Mouse (Mus musculus) embryo, embryonic 11 days (tissue): Measurements from ENCODE around the gene Ankdd1b.

ENCODE experiments used
- DNase-seq: peaks from one replicate; pipeline ENCODE4 v3.0.0-alpha.2; 2015

Gene Ankdd1b

DNA sequence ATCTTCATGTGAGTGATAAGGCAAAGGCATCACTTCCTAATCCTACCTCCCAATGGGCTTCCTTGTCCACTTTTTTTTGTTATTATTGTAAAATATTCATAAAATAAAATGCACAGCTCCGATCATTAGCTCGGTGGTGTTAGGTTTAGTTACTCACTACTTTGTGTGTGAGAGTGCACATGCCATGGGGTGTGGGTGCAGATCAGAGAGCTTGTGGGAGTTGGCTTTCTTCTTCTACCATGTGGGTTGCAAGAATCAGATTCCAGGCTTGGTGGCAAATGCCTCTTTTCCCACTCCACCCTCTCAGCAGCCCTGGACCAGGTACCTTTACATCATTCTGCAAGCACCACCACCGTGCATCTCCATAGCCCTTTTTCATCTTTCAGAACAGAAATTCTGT, 18.4 kb downstream of the Ankdd1b start:
- no peak for DNase-seq

DNA sequence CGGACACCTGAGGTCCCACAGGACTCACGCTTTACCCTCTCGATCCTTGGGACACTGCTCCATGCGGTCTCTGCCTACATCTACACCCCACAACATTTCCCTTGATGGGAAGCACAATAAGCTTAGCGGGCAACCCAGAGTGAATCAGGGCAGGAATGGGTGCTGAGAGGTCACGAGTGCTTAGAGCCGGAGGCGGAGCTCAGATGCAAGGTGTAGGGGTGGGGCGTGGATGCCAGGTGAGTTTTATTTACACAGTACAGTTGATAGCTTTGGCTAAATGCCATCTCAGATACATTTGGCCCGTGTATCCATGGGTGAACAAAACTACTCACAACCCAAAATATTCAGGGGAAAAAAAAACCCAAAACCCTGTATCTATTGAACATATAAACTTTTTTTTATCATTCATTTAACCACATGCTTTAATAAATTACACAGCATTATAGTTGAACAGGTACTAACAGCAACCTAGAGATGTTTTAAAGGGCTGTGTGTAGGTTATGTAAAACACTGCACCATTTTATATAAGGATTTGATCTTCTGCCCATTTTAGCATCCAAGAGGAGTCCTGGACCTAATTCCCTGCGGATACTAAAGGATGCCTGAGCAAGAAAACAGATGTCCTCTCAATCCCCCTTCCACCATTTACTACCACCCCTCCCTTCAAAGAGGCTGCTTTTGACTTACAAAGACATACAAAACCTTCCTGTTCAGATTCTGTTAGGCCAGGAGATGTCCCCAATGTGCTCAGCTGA, 19.4 kb downstream of the Ankdd1b start:
- DNase-seq, result no peak

DNA sequence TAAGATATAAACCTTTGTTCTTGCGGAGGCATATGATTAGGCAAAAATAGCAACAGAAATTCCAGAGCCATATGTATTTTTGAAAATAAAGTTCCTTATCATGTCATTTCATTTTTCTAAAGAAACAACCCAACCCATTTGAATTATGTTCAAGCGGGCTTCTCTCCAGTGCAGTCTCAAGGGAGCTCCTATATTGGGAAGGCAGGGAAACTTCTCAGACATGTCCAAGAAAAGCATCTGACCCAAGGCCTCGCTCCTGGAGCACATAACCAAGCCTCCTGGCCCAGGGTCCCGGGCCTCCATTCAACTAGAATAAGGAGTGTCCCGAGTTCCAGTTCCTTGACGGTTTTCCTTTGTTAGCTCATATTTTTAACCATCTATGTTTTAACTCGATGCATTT, 20.1 kb downstream of the Ankdd1b start:
- no peak for DNase-seq

DNA sequence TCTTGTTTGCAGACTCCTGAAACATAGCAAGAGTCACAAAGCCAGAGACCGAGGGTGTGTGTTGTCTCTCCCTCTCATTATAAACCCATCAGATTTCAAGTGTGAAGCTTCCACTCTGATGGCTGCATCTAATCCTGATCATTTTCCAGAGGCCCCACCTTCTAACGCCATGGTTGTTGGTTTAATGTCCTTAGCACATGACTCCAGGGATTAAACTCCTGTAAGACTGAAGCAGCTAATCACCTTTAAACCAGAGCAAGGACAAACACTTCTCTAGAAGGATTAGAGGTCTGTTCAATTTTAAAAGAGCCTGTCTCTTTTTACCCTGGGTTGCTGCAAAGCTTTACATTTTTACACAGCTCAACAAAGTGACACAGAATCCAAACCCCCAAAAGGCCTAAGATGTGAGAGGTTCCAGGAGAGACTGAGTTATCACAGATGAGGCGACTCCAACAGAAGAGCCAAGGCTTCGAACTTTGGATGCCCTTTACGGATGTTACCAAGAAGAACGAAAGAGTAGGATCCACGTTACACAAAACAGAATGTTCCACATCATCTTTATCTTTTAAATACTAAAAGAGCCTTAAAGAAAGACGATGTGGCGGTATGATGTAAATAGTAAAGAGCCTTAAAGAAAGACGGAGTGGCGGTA, 20.7 kb downstream of the Ankdd1b start:
- no peak for DNase-seq

DNA sequence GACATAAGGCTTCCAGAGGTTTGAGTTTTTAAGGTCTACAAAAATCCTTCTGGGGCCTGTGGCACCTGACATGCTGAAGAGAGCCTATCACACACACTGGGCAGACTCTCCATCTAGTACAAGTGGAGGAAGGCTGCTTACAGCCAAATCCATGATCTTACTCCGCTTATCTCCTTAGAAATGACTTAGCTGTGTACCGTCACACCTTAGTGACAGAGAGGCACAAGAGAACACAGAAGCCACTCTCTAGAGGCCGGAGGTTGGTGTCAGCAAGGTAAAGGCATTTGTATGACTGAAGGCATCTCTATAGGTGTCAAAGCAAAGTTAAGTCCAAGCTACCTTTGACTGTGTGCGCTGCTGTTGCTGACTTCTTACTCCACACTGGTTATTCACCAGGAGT, 30.6 kb downstream of the Ankdd1b start:
- no peak for DNase-seq

DNA sequence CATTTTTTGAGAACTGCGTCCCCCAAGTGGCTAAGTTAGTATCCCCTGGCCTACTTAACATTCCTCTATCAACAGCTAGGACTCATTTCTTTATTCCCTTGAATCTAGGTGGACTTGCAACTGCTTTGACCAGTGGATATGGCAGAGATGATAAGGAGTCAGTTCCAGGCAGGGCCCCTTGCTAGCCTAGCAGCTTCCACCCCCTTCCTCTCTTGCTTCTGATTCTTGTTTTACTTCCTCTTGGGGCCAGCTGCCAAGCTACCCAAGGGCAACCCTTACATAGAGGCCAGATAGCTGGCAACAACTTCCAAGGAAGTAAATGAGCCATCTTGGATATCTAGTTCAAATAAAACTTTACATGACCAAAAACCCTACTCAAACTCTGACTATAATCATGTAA, 34.1 kb downstream of the Ankdd1b start:
- no peak for DNase-seq

DNA sequence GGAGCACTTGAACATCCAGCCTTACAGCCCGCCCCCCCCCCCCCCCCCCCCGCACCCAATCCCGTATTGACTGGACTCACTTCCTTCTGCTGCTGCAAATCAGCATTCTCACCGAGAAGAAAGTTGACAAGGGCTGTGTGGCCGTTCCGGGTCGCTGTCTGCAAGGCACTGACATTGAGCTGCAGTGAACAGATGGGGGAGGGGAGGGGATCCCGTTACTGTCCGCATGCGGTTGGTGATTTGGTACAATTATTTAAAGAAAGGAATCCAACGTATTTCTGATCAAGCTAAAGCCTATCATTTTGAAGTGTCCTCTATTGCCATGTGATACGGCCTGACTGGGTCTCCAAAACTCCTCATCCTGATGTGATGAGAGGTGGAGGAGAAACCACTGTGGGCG, 35.2 kb downstream of the Ankdd1b start:
- peak; percentile 62 for DNase-seq

DNA sequence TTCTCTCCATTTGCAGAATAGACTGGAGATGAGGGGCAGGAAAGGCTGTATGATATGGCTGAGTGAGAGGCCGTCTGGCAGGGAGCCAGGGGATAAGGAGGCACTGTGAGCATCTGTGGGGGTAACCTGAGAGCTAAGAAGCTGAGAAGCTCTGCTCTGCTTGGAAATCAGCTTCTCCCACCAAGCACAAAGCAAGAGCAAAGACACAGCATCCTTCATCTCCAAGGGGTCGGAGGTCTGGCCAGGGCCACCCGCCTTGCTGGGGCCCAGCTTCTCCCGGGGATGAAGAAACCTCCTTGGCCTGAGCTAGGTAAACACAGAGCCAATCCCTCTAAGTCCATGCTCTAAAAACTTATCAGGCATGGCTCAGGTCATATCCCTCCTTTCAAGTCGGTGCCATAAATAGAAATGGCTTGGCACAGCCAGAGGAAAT, 36.1 kb downstream of the Ankdd1b start:
- DNase-seq, result peak; percentile 47

DNA sequence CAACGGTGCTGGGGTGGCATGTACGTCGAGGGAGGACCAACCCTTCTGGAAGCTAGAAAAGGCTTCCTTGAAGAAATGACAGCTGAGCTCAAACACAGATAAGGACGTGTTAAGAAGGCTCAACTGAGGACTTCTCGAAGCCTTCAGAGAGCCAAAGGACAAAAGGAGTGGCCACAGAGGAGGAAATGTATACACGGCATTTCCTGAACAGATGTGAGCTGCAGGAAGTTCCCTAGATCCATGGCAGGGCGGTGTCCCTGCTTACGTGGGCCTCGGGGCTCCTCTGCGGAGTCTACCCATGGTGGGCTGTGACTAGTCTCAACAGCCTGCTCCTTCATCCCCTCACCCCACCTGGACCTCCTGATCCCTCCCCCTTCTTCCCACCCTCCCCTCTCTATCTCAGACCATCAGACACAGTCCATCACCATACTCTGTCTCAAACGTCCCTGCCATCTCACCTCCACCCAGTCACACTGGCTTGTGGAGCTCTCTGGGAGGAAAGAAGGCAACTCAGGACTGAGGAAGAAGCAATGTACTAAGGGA, 37.3 kb downstream of the Ankdd1b start:
- DNase-seq, result no peak

DNA sequence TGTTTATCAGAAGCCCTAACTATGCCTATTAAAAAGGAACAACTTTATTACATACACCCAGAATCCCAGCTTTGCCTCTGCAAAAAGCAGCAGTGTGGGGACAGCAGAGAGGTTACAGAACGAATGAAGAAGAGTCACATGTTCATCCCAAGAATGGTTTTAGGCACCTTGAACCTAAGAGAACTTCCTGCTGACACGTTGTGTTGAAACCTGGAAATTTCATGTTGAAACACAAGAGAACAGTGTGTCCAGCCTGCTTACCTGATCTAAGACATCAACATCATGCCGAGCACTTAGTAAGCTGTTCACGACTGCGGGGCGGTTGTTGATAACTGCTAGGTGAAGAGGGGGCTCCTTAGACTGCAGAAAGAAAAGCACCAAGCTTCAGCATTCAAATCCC, 38.0 kb downstream of the Ankdd1b start:
- no peak for DNase-seq

DNA sequence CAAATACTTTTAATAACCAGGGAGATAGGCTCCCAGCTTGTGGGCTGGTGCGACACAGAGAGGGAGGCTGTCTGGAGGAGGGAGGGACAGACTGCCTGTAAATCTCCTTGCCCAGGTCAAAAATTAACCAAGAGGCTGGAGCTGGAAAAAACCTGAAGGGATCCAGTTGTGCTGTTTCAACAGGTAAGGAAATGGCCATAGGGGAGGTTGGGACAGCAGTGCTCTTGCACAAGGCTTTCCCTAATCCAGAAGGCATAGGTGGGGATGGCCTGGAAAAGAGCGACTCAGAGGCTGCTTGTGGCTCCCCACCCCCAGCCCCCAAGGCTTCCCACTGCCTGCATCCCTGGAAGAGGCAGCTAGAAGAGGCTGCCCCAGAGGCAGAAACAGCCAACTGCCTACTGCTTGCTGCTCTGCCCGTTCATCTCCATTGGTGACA, 38.6 kb downstream of the Ankdd1b start:
- no peak for DNase-seq

DNA sequence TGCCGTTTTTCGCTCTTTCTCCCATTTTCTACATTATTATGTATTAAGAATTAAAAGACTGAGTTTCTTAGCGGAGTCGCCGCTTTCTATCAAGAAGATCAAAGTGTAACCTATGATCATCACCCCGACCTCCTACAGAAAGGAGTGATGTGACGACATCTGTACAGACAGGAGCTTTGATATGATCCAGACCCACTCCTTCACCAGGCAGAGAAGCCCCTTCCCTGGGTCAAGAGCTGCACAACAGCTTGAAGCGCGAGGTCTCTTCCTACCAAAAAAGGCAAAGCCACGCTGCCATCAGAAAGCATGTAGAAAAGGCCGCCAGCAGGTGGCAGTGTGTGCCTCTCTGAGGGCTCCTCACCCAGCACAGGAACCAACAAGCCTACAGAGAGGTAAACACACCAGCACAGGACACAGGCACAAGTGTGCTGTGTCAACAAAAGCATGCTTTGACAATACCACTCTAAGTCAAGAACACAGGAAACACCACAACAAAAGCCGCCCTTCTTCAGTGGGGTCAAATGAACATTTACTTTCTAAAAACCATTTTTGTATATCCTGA, 39.3 kb downstream of the Ankdd1b start:
- DNase-seq, result peak; percentile 93

DNA sequence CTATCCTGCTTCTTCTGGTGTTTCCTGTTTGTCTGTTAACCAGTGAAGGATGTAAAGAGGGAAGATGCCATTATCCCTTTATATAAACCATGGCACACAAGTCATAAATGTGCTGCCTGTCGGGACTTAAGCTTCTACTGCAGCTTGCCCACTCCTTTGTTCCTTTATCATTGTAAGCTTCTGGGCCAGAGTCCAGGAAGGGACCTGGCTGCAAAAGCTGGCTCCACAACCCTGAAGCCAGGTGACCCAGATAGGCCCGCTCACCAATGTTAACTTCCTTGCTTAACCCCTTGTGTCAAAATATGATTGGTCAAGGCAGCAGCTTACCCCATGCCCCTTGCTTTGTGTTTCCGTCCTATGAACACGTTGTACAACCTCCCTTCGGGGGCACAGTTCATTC, 42.5 kb downstream of the Ankdd1b start:
- no peak for DNase-seq

DNA sequence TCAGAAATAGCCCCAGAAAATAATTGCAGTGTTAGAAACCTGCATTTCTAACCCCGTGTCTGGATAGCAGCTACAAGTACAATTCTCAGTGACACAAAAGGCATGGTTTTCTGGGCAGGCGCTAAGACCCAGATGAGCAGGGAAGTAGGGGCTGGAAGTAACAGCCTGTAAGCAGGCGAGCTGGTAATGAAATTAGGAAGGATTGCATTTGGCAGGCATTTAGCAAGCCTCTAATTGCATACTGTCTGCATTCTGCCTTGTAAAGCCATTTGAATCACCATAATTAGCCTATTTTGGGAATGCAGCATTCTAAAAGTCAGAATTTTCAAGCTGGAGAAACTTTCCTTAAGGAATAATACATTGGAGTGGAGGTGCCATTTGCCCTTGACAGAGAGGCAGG, 45.0 kb downstream of the Ankdd1b start:
- no peak for DNase-seq

DNA sequence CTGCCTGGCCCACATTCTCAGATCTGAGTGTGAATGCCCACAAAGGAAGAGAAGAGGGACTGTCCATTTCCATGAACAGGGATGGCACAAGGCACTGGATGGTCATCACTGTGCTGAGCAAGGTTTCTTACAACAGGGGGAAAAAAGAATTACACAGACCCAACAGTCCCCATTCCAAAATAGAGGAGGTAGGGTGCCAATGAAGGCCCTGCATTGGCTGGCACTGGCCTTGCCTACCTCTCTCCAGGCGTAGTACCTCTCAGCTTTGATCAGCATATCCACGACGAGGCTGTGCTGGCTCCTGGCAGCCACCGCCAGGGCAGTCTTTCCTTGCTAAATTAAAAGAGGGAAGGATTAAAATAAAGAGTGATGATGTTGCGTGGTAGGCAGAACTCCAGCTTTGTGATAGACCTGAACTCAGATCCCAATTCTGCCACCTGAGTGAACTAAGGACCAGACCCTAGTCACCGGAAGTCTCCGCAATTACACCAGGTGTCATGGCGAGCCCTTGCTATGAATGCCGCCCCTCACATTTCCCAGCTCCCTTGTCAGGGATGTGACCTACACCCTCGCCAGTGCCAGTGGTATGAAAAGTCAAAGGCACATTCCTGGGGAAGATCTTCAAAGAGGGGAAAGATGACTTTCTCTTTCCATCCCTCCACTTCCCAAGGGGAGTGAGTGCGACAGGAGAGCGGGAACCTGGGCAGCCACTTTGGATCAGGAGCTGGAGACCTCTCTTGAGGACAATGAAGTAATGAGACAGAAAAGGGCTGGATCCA, 46.3 kb downstream of the Ankdd1b start:
- DNase-seq, result no peak

DNA sequence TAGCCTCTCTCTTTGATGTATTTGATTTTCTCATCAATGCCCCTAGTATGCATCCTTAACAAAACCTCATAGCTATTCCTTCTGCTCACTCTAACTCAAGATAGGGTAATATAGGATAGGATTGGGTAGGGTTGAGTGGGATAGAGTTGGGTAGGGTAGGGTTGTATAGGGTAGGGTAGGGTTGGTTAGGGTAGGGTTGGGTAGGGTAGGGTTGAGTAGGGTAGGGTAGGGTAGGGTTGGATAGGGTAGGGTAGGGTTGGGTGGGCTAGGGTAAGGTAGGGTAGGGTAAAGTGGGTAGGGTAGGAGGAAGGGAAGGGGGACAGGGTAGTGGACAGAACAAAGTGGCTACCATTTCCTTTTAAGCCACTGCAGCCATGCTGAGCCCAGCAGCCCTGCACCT, 49.8 kb downstream of the Ankdd1b start:
- DNase-seq, result no peak

DNA sequence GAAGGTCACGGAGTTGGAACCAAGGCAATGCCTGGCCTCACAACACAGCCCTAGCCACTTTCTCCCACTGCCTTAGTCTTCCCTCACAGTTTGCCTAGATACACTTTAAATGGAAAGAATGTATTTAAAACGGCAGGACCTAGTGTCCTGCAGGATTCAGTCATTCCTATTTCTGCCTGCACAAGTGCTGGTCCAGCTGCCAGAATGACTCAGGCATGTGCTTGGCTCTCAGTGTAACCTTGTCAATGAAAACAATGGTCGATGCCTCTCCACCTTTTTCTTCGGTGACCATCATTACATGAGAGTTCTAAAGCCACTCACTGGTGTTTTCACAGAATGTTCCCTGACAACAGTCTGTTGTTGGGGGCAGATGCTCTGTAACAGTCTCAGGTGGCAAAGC, 52.5 kb downstream of the Ankdd1b start:
- DNase-seq, result no peak

DNA sequence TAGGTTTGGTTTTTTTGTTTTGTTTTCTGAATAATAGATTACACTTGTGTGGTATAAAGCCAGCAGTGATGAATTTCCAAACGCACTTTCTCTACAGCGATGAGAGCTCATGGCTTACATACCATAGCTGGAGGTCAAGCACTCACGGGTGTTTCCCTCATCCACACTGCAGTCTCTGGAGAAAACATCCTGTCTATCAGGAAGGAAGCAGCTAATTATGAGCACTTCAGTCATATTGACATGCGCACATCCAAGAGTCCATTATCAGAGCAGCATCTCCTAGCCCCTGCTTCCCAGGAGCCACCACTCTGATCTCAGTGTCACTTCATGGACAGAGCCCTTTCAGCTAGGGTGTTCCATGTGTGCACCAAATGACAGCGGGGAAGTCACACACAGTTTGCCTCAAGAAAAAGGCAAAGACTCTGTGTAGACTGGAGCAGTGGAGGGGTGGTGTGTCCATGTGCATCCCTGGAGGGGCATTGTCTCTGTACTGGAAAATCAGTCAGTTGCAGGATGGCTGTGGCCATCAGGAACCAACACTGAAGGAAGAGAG, 53.7 kb downstream of the Ankdd1b start:
- no peak for DNase-seq

DNA sequence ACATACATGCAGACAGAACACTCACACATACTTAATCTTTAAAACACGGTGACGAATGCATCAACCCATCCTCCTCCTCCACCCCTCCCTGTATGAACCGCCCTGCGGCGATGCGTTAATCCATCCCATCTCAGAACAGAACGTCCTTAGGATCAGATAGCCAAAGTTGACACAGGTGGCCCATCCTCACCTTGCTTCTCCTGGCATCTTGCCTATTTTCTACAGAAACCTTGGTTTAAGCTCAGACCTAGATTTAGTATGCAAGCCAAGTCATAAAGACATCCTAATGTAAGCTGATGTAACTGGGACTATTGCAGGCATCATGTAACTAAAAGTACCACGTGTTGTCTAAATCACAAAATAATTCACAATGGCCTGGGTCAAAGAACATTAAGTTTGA, 54.6 kb downstream of the Ankdd1b start:
- no peak for DNase-seq

DNA sequence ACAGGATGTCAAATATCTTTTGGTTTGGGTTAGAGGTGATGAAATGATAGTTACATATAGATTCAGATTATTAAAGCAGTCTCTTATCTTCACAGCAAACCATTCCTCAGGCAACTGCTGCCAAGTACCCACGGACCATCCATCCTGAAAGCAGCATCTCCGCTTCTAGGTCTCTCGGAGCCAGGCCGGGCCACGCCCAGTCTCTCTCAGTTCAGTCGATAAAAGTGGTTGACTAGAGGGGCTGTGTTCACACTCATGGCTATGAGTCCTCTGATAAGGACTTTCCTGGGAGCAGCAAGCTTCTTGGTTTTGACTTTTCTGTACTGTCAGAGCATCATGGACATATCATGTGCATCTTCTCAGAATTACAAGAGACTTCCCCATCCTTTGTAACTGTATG, 56.6 kb downstream of the Ankdd1b start:
- no peak for DNase-seq

DNA sequence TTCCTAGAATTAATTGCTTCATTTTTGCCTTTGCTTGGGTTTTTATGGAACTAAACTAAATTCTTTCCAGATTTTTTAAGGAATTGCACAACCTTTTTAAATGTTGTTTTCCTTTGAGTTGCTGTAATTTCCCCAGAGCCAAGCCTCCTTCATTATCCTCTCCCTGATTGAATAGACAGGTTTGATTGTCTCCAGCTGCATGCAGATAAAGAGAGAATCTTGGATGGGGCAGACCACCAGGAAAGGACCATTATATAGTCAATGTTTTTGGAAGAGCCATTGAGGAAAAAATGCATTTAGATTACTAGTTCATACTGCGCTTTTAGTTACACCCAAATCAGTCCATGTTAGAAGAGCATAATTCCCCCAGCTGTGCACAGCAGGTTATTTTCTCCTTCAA, 62.2 kb downstream of the Ankdd1b start:
- no peak for DNase-seq

DNA sequence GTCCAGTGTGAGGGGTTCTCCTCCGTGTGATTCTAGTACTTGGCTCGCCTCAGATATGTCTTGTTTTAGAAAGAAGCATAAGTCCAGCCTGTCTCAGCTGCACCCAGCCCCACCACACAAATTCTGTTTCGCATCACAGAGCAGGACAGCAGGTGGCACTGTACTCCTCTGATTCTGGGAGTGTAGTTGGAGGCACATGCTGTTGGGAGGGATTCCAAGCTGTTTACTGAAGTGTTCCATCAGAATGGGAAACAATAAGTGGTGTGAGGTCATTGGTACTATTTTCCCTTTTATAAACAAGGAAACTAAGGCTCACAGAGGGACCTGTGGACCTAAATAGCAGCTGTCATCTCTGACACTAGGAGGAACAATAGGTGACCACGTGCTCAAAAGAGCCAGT, 64.0 kb downstream of the Ankdd1b start:
- peak; percentile 41 for DNase-seq

DNA sequence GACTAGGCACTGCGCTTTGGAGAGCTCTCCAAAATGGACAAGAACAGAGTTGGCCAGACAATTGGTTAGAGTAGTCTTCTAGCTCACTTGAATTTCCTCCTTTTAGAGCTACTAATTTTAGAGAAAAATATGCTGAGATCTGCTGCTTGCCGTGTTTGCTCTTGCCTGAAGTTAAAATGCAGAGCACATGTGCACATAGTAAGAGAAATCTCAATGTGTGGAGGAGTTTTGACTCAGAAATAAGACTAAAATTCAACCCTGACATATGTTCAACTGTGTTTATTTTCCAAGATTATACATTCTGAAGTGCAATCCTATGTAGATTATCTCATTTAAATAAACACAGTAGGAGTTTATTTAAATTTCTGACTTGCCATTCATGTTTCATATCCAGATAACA, 65.5 kb downstream of the Ankdd1b start:
- no peak for DNase-seq
